Comparison of ENCODE assay signal across 25 mouse cellular contexts in the genomic region with DNA sequence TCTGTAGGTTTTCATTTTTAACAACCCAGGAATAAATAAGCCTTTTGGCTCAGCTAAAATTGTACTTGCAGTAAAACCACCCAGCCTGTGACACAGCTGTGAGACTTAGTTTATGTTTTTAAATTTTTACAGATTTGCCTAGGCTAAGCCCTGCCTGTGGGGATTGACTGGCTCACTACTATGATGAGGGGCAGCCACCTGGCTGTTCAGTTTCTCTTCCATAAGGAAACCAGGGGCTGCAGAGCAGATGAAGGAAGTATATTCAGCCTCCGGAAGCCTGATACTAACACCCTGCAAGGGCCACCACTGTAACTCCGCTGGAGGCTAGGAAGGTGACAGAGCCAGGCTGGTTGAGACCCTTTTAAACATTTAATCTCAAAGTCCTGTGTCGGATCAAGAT. TPM values are rescaled to one million over a fixed set of nuclear protein-coding genes. Genes with fewer than 3 reads are reported as not detected.
DNase-seq lines count a peak whose midpoint lies in the region; ATAC-seq and TF ChIP-seq lines count a peak whose summit lies in the region.
"Had no signal": no experiment of that assay in that cellular context is flagged by ENCODE, and none has a peak within 500 bp of the region (broad histone marks: within the 10 kb centered on the region; RNA-seq: fewer than 3 reads in every experiment).

No protein-coding gene starts in this region.

- no peaks in the 10 kb centered on the region for H3K36me3 ChIP-seq in hindbrain, embryonic 14.5 days (replicated peaks; ENCODE audit: control insufficient read depth, insufficient read depth)
- no peaks in the 10 kb centered on the region for H3K36me3 ChIP-seq in liver, postnatal 0 days (replicated peaks; ENCODE audit: insufficient read depth, low read length)
- H3K36me3 ChIP-seq: embryonic facial prominence, embryonic 12.5 days; heart, embryonic 10.5 days; limb, embryonic 15.5 days had no signal

- TF ChIP-seq CTCF in liver, postnatal 0 days (IDR thresholded peaks at IDR 0.05; ENCODE audit: low read depth) = no peak

- H3K9ac ChIP-seq in hindbrain, embryonic 14.5 days = no peak overlapping the region
- no peak overlapping the region for H3K9ac ChIP-seq in liver, postnatal 0 days (replicated peaks)
- H3K9ac ChIP-seq: embryonic facial prominence, embryonic 12.5 days; limb, embryonic 15.5 days had no signal

- peaks cover 66% of the 10 kb centered on the region for H3K4me1 ChIP-seq in hindbrain, embryonic 14.5 days (replicated peaks; ENCODE audit: control insufficient read depth, insufficient read depth, low read length)
- 0 out of 2 replicates have a peak, but pooled peaks cover 2% of the 10 kb centered on the region for H3K4me1 ChIP-seq in liver, postnatal 0 days (ENCODE audit: insufficient read depth)

- 0 out of 2 replicates have a peak, but pooled peaks have one; percentile 11 for ATAC-seq in frontal cortex, adult (ENCODE audit: low TSS enrichment)
- no peak for ATAC-seq in hindbrain, embryonic 14.5 days (ENCODE audit: low FRiP score)
- peak; percentile 51 for ATAC-seq in megakaryocyte progenitor cell, adult 5-6 weeks (replicated peaks; ENCODE audit: poor library complexity)
- ATAC-seq in liver, postnatal 0 days = no peak
- ATAC-seq in inflammation-experienced regulatory T-cells, adult 6 months = no peak

- no peaks in the 10 kb centered on the region for H3K27me3 ChIP-seq in hindbrain, embryonic 14.5 days (ENCODE audit: control insufficient read depth, insufficient read depth, low read length)
- H3K27me3 ChIP-seq in liver, postnatal 0 days (ENCODE audit: insufficient read depth, low read length) = no peaks in the 10 kb centered on the region
- H3K27me3 ChIP-seq: CH12.LX; embryonic facial prominence, embryonic 12.5 days; limb, embryonic 15.5 days had no signal

- no peak for DNase-seq in frontal cortex, postnatal 14 days (ENCODE audit: low spot score in 2 of 2)
- DNase-seq in A20 (ENCODE audit: low read depth, low spot score) = peak; percentile 62
- DNase-seq in hindbrain, embryonic 14.5 days (ENCODE audit: low spot score) = no peak
- no peak for DNase-seq in liver, postnatal 0 days
- no peak for DNase-seq in thymus, postnatal 36 days
- DNase-seq: adrenal gland, adult 2 months; cerebellum, adult 11-12 months; gastrocnemius, postnatal 14 days; kidney, adult 11 months; lung, adult 18-20 months; lung, postnatal 4 days; right cerebral cortex, adult 18-20 months; thymus, adult 2 months had no signal

- H3K4me3 ChIP-seq in hindbrain, embryonic 14.5 days (replicated peaks; ENCODE audit: low read length) = no peak overlapping the region
- H3K4me3 ChIP-seq in liver, postnatal 0 days (ENCODE audit: low read depth, low read length) = no peak overlapping the region
- H3K4me3 ChIP-seq: embryonic facial prominence, embryonic 12.5 days; heart, embryonic 10.5 days; limb, embryonic 15.5 days had no signal

- no peak overlapping the region for H3K4me2 ChIP-seq in hindbrain, embryonic 14.5 days (replicated peaks)
- no peak overlapping the region for H3K4me2 ChIP-seq in liver, postnatal 0 days (ENCODE audit: low read depth, low read length)
- H3K4me2 ChIP-seq: embryonic facial prominence, embryonic 12.5 days; limb, embryonic 15.5 days had no signal

- WGBS in hindbrain, embryonic 14.5 days = 79% methylated on average over 3 of the region's 3 CpGs
- 63% methylated on average over 3 of the region's 3 CpGs for WGBS in liver, postnatal 0 days (ENCODE audit: insufficient replicate concordance)

- H3K27ac ChIP-seq in hindbrain, embryonic 14.5 days = peak overlapping the region; percentile 55
- no peak overlapping the region for H3K27ac ChIP-seq in liver, postnatal 0 days (ENCODE audit: low read depth)
- H3K27ac ChIP-seq: embryonic facial prominence, embryonic 12.5 days; heart, embryonic 10.5 days; kidney, postnatal 0 days; limb, embryonic 15.5 days had no signal

- no peaks in the 10 kb centered on the region for H3K9me3 ChIP-seq in hindbrain, embryonic 14.5 days (ENCODE audit: control insufficient read depth, low read length)
- H3K9me3 ChIP-seq in liver, postnatal 0 days (ENCODE audit: low read length) = no peaks in the 10 kb centered on the region
- H3K9me3 ChIP-seq: embryonic facial prominence, embryonic 12.5 days; heart, embryonic 10.5 days; limb, embryonic 15.5 days had no signal

- no peak for TF ChIP-seq EP300 in liver, postnatal 0 days (IDR thresholded peaks at IDR 0.05; ENCODE audit: low read depth)

RNA-seq across cellular contexts. Expression of gene Gm21954, which starts 54.5 kb away (rescaled TPM):
- polyA plus RNA-seq in hindbrain, embryonic 14.5 days (2014; fragmentation: Nextera tagmentation; extraction: Ambion mirVana) = not detected in 2 replicates
- not detected in 2 replicates for total RNA-seq in megakaryocyte progenitor cell, adult 5-6 weeks (2015)
- total RNA-seq in megakaryocyte progenitor cell, adult 5-6 weeks (2017) = not detected in 2 replicates
- polyA plus RNA-seq in liver, postnatal 0 days (2015; fragmentation: Nextera tagmentation; extraction: Ambion mirVana) = not detected in 2 replicates
- polyA plus RNA-seq in inflammation-experienced regulatory T-cells, adult 6 months (2017; shearing (Covaris generic)) = not detected
- total RNA-seq: adrenal gland, adult 2 months; CH12.LX; gastrocnemius, postnatal 14 days; heart, postnatal 25 days; layer of hippocampus, adult 18-20 months; left cerebral cortex, adult 18-20 months had no signal
- polyA plus RNA-seq: adrenal gland, adult 2 months; embryonic facial prominence, embryonic 12.5 days; heart, embryonic 10.5 days; kidney, postnatal 0 days; limb, embryonic 15.5 days; stomach, embryonic 14.5 days; thymus, adult 2 months had no signal

Comparison
In these comparisons a context has a peak if more than half of its experiments do, and no peak if none do; other contexts are left out.
1. ATAC-seq: peak in frontal cortex, adult (single experiment) and megakaryocyte progenitor cell, adult 5-6 weeks (single experiment); none in hindbrain, embryonic 14.5 days (single experiment), liver, postnatal 0 days (single experiment) and inflammation-experienced regulatory T-cells, adult 6 months (single experiment).